Mouse (Mus musculus) urinary bladder, postnatal 4 days (tissue): ENCODE results near the gene Elovl7.

Source experiments
- DNase-seq, 2 experiments: peaks; one replicate each; pipeline ENCODE4 v3.0.0; 2021 to 2022; ENCODE audit warnings: low spot score in 2 of 2

Gene Elovl7

DNA sequence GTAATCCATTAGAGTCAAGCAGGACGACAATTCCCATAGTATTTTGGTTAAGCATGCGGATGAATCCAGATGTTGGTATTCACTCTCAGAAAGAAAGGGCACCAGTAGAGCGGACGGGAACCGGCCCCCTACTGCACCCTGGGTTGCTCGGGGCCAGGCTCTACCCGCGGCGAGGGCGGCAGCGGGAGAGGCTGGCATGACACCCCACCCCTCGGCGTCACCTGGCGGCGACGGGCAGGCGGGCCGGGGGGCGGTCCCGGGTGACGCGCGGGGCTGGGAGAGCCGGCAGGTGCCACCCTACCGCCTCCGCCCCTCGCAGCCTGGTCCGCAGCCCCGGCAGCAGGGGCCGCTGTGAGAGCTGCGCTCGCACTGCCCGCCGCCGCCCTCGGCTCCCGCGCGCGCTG is at the start of gene Elovl7:
Gene Elovl7, plus strand, starts transcription at position 324 of the 404 bp plus-strand sequence.
- peak; percentile 76 to 78 for DNase-seq

DNA sequence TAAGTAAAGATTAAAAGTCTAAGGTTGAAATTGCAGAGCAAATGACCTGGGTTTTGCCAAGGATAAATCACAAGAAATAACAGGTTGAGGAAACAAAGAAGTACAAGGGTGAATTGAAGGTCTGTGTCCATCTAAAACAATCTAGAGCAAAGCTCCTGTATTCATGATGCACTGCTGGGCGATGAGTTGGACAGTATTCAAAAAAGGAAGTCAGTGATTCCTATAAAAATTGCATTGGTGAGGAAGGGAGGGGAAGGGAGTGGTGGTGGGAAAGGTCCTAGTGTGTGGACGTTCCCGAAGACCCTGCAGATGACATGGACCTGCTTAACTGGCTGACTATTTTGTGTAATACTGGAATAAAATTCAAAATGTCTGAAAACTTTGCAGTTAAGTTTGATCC is 49.6 kb upstream of the Elovl7 start:
- DNase-seq = no peak

GRCm38 (mm10) chr13:108170002-108170401 is 44.2 kb upstream of the Elovl7 start:
- DNase-seq = no peak

- no peak for DNase-seq
Measured at GRCm38 (mm10) chr13:108170511-108170910, 43.7 kb upstream of the Elovl7 start.

GRCm38 (mm10) chr13:108179618-108180017 is 34.6 kb upstream of the Elovl7 start:
- no peak for DNase-seq

- DNase-seq = no peak
Measured at GRCm38 (mm10) chr13:108180821-108181220, 33.4 kb upstream of the Elovl7 start.

GRCm38 (mm10) chr13:108184743-108185255 is 29.4 kb upstream of the Elovl7 start:
- DNase-seq = no peak

DNA sequence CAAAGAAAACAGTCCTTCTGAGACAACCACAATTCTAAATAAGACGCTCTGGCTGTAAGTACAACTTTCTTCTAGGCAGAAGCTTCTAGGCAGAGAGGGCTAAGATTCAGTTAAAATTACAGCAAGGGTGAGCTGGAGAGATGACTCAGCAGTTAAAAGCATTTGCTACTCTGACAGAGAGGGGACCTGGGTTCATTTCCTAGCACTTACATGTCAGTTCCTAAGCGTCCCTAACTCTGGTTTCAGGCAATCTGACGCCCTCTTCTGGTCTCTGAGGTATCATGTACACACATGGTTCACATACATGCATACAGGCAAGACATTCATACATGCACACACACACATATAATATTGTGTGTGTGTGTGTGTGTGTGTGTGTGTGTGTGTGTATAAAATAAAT is 28.7 kb upstream of the Elovl7 start:
- DNase-seq = no peak

DNA sequence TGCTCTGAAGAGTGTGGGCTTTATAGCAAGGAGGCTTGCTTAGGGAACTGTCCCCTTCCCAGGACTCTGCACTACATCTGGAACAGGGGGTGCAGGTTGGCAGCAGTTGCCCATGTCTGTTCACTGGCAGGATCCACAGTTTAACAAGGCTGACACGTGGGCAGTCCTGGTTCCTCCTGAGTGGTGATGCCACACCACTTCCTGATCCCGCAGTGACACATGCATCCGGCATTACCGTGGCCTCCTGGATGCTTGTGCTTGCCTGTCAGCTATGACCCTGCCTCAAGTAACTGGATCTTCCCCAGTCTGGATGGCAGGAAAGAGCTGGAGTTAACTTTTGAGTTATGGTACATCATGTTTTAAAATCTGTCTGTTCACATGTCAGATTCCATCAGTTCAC is 26.2 kb upstream of the Elovl7 start:
- DNase-seq = no peak

DNA sequence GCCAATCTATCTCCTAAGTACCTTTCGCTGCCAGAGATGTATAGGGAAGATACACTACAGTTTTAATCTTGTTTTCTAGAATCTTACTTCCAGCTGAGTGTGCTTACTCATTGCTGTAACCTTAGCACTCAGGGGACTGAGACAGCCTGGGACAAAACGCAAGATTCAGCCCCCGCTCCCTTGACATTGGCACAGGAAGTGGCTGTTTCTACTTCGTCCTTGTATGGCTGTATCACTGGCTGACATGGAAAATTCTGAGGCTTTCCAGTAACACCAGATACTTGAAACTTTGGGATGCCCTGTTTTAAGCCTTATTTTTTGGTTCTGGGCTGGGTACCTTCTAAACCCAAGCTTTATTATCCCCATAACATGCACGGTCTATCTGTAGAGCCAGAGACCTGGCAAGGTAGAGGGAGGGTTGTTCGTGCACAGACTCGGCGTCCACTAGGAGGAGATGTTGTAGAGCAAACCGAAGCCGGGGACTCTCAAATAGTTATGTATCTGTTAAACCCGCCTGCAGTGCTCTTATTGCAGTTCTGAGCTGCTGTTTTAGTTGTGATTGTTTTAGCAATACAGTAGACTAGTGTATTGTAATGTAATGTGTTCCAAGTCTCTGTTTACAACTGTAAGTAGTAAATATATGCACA is 23.0 kb upstream of the Elovl7 start:
- DNase-seq = peak in 1 of 2 experiments; percentile 21

GRCm38 (mm10) chr13:108195474-108195873 is 18.7 kb upstream of the Elovl7 start:
- DNase-seq = no peak

- no peak for DNase-seq
Measured at GRCm38 (mm10) chr13:108204857-108205256, 9.3 kb upstream of the Elovl7 start.

DNA sequence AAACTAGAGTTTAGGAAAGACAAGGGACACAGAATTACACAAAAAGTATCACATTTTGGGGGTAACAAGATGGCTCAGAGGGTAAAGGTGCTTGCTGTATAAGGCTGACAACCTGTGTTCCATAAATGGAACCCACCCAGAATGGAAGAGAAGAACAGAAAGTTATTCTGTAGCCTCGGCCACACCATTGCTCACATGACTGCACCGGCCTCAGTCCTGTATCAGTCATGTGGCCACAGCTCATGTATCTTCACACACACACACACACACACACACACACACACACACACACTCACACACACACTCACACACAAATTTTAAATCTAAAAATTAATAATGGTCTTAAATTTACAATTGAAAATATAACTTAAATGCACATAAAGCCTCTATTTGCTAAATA is 6.8 kb upstream of the Elovl7 start:
- no peak for DNase-seq

DNA sequence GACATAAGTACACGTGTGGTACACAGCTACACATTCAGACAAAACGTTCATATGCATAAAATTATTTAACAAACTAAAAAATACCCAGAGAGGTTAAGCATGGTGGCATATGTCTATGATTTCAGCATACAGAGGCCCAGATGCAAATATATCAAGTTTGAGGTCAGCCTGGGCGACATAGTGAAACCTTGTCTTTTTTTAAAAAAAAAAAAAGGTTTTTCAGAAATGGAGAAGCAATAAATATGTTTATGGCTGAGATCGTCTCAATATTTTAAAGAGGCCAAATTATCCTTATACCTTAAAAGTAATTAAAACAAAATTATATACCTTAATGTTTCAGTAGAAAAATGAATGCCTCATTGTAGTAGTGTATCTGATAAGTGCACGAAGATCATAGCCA is 6.1 kb upstream of the Elovl7 start:
- DNase-seq = no peak

DNA sequence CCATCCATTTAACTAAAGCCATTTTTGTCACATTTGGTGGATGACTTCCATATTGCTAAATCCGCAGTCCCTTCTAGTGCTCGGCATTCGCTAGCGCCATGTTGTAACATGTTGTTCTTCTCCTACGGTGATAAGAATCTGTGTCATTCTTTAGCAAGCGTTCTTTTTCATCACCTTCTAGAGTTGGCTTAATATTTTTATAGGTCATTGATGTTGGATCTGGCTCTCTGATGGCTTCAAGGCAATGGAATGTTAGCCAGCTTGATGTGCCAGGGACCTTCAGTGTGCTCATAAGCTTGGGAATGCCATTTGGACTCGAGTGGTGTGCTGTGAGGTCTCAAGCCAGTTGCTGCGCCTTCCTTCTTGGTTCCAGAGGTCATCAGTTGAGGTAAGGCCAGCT is 3.2 kb upstream of the Elovl7 start:
- DNase-seq = no peak

DNA sequence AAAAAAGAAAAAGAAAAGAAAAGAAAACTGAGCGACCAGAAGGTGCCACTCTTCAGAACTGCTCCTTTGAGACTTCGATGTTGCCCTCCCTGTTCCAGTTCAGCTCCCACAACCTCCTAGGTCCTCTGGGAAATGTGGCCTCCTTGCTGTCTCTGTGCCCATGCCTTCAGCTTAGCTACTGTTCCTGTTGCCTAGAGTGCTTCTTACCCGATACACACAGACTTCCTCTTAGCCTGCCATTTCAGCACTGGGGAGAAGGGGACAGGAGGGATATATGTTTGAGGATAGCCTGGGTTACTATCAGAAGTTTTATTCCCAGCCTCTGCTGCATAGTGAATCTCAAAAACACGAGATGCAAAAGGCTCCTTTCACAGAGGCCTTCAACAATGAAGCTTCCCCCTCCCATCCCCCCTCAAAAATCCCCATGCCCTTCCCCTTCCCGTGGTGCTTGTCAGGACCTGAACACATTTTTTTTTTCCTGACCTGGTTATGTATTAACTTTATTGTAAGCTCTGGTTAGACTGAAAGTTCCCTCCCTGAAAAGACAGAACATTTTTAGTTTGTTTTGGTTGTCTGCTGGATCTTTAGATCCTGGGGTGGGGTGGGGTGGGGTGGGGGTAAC is 1.7 kb upstream of the Elovl7 start:
- no peak for DNase-seq

- peak in 1 of 2 experiments; percentile 17 for DNase-seq
Measured at GRCm38 (mm10) chr13:108214485-108215107, 392 bp downstream of the Elovl7 start.

DNA sequence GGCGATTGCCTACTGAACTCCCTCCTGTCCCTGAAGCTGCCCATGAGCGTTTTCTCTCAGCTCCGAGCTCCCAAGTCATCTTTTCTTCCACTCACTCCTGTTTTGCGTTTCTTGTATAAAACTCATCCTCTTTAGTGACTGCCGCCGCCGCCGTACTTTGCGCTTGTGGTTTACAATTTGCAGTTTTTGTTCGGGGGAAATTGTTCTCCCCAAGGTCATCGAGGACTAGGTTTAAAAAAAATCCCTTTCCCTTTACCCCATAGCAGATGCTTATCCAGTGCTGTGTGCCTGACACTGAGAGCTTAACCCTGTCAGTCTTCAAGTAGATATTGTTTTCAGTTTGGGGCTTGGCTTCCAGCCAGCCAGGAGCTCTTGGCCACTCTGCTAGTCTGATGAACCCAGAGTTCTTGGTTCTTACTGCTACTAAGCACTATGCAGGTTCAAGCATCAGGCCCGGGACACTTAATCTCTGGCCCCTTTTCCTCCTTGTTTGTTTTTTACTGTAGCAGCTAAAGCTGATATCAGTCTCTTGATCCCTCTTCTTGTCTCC is 1.1 kb downstream of the Elovl7 start:
- no peak for DNase-seq

DNA sequence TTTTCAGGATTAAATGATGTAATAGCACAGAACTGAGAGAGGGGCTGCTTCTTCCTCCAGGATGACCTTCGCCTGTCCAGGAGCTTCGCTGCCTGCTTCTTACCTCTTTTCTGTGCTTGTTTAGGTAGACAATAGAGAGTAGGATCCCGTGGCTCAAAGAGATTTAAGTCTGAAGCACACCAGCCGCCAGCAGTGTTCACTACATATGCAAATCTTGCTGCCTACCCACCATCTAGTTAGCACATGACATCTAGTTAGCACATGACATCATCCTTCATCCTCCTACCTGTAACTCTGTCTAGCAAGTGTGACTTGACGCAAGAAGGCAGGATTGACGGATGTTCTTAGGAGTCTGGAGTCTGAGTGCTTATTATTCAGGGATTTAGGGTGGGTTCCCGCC is 5.6 kb downstream of the Elovl7 start:
- DNase-seq = no peak

- DNase-seq = no peak
Measured at GRCm38 (mm10) chr13:108229191-108229590, 15.0 kb downstream of the Elovl7 start.

DNA sequence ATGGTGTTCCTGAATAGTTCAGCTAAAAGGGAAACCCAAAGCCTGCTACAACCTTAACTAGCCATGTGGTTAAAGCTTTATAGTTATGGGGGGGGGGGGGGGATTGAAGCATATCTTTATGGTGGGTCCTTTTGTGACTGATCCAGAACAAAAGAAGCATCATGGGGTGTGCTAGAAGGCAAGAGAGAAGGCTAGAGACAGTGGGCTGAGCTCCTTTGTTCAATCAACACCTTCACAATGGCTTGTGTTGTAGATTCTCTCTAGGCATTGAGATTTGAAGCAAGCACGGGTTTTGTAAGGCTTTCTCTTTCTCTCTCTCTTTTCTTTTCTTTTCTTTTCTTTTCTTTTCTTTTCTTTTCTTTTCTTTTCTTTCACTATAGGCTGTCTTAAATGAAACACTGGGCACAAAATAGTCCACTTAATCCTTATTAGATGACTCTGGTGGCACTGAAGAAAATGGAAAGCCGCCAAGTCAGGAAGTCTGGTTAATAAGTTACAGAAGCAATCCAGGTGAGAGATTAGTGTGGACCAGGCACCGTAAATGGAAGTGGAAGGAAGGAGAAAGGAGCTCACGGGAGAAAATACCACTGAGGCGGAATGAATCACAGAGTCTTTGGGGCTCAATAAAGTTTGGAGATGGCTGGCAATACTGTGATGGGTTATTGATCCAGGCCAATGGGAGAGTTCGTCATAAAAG is 15.6 kb downstream of the Elovl7 start:
- DNase-seq = no peak

- DNase-seq = no peak
Measured at GRCm38 (mm10) chr13:108240012-108240411, 25.8 kb downstream of the Elovl7 start.
